ENCODE assay signal across 15 mouse cellular contexts in the genomic region with DNA sequence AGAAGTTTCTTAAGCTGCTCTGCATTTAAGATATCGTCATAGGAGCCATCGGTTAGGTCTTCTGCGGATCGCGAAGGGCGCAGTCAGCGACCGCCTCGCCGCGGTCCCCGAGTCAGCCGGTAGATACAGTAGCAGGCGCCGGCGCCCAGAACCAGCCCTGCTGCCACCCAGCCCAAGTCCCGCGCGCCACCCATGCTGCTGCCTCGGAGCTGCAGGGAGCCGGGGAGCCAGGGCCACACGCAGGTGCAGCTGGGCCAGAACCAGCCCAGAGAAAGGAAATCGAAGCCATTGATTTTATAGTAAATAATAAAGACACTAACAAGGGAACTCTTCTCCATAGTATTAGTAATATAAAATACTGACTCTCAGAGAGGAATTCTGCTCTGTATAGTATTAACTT. TPM values are rescaled to one million over a fixed set of nuclear protein-coding genes. Genes with fewer than 3 reads are reported as not detected.
DNase-seq lines count a peak whose midpoint lies in the region; ATAC-seq lines count a peak whose summit lies in the region.
"Had no signal": no experiment of that assay in that cellular context is flagged by ENCODE, and none has a peak within 500 bp of the region (broad histone marks: within the 10 kb centered on the region; RNA-seq: fewer than 3 reads in every experiment).

No protein-coding gene starts in this region.

- H3K9ac ChIP-seq in kidney, embryonic 14.5 days (ENCODE audit: low read depth, low read length) = no peak overlapping the region
- H3K9ac ChIP-seq: forebrain, postnatal 0 days; neural tube, embryonic 15.5 days had no signal

- no peak for ATAC-seq in kidney, embryonic 14.5 days (ENCODE audit: low FRiP score, low TSS enrichment)
- ATAC-seq: forebrain, postnatal 0 days; intestine, embryonic 16.5 days had no signal

- H3K4me2 ChIP-seq in kidney, embryonic 14.5 days (replicated peaks; ENCODE audit: low read depth, low read length) = no peak overlapping the region
- H3K4me2 ChIP-seq: neural tube, embryonic 15.5 days had no signal

- H3K36me3 ChIP-seq in kidney, embryonic 14.5 days (ENCODE audit: control insufficient read depth, insufficient read depth, low read length) = no peaks in the 10 kb centered on the region
- H3K36me3 ChIP-seq: heart, embryonic 10.5 days; hindbrain, embryonic 10.5 days; neural tube, embryonic 15.5 days had no signal

- H3K9me3 ChIP-seq in kidney, embryonic 14.5 days (ENCODE audit: control insufficient read depth, low read length) = no peaks in the 10 kb centered on the region
- H3K9me3 ChIP-seq: heart, embryonic 10.5 days; hindbrain, embryonic 10.5 days; neural tube, embryonic 15.5 days had no signal

- no peak overlapping the region for H3K27ac ChIP-seq in kidney, embryonic 14.5 days (ENCODE audit: low read depth, low read length)
- H3K27ac ChIP-seq: heart, embryonic 10.5 days; hindbrain, embryonic 10.5 days; macrophage; neural tube, embryonic 15.5 days had no signal

- H3K27me3 ChIP-seq in kidney, embryonic 14.5 days (ENCODE audit: control insufficient read depth, insufficient read depth, low read length) = no peaks in the 10 kb centered on the region
- H3K27me3 ChIP-seq: neural tube, embryonic 15.5 days had no signal

- no peak overlapping the region for H3K4me3 ChIP-seq in kidney, embryonic 14.5 days (ENCODE audit: low read length)
- H3K4me3 ChIP-seq: heart, embryonic 10.5 days; hindbrain, embryonic 10.5 days; neural tube, embryonic 15.5 days had no signal

- 97% methylated on average over 23 of the region's 23 CpGs for WGBS in kidney, embryonic 14.5 days

- DNase-seq in adrenal gland, postnatal 14 days = peak; percentile 31
- no peak for DNase-seq in adrenal gland, adult 2 months
- DNase-seq in kidney, postnatal 10 days = peak; percentile 39
- peak; percentile 11 to 21 for DNase-seq in spleen, postnatal 36 days (ENCODE audit: low spot score in 2 of 2)
- DNase-seq in spleen, adult 12 weeks (ENCODE audit: low spot score) = no peak
- peak; percentile 31 to 60 for DNase-seq in thymus, postnatal 36 days
- no peak for DNase-seq in frontal cortex, postnatal 14 days (ENCODE audit: low spot score in 2 of 2)
- DNase-seq: forebrain, postnatal 0 days; liver had no signal

- no peaks in the 10 kb centered on the region for H3K4me1 ChIP-seq in kidney, embryonic 14.5 days (ENCODE audit: control insufficient read depth, insufficient read depth, low read length)
- H3K4me1 ChIP-seq: heart, embryonic 10.5 days; neural tube, embryonic 15.5 days had no signal

RNA-seq across cellular contexts. Expression of a gene that starts 23.5 kb away (rescaled TPM):
- total RNA-seq in adrenal gland, postnatal 14 days (2021) = not detected in 2 replicates
- total RNA-seq in adrenal gland, adult 2 months (2021) = not detected
- polyA plus RNA-seq in adrenal gland, adult 2 months (2012; rRNA removed) = not detected in 2 replicates
- polyA plus RNA-seq in kidney, embryonic 14.5 days (2014; fragmentation: Nextera tagmentation; extraction: Ambion mirVana) = 0.80 and 0.90 TPM in 2 replicates
- polyA plus RNA-seq: macrophage had no signal

Comparison
In these comparisons a context has a peak if more than half of its experiments do, and no peak if none do; other contexts are left out.
1. DNase-seq: peak in adrenal gland, postnatal 14 days (single experiment), kidney, postnatal 10 days (single experiment), spleen, postnatal 36 days (2 of 2) and thymus, postnatal 36 days (2 of 2); none in adrenal gland, adult 2 months (single experiment), spleen, adult 12 weeks (single experiment) and frontal cortex, postnatal 14 days (0 of 2).